Mouse (Mus musculus) CH12.LX (cell line): ENCODE results near the gene Lpar1. TPM values are rescaled to one million over a fixed set of nuclear protein-coding genes. Genes with fewer than 3 reads are reported as not detected.
A peak's percentile ranks its signal among the peaks of the same experiment; 100 is the strongest.

Experiments
- DNase-seq: peaks from one replicate; pipeline ENCODE4 v3.0.0-alpha.2; 2013; ENCODE audit errors: extremely low read depth
- H3K27ac ChIP-seq: 2 replicates; pipeline ENCODE4 v1.5.1; 2012; ENCODE audit warnings: low read depth, mild to moderate bottlenecking, control low read depth, moderate library complexity; ENCODE audit not compliant: insufficient read depth
- H3K27me3 ChIP-seq: replicated peaks from 2 replicates; pipeline ENCODE3; 2012; ENCODE audit warnings: inconsistent platforms
- H3K36me3 ChIP-seq, 2 experiments: replicated peaks in 1 of 2; 2 replicates each; pipeline versions ENCODE3 to v1.6.1; 2012; ENCODE audit warnings: inconsistent platforms in 1 of 2, low read length in 1 of 2, mild to moderate bottlenecking in 1 of 2, mixed read lengths in 1 of 2, moderate library complexity in 1 of 2; ENCODE audit not compliant: control insufficient read depth in 1 of 2, insufficient read depth in 1 of 2
- H3K4me1 ChIP-seq, 2 experiments: 2 replicates each; pipeline ENCODE4 v1.6.1; 2012; ENCODE audit warnings: inconsistent platforms in 1 of 2, moderate library complexity in 1 of 2; ENCODE audit not compliant: insufficient read depth in 2 of 2, control insufficient read depth in 1 of 2
- H3K4me2 ChIP-seq: 2 replicates; pipeline ENCODE4 v1.6.1; 2012; ENCODE audit warnings: low read depth, mild to moderate bottlenecking, control low read depth; ENCODE audit not compliant: poor library complexity, insufficient read depth, severe bottlenecking
- H3K4me3 ChIP-seq, 3 experiments: fragments of 150-350 bp in 1 of 3; sonication (generic) in 1 of 3; replicated peaks in 1 of 3; 2 replicates each; pipeline versions ENCODE3 to v1.5.1; 2011 to 2012; ENCODE audit warnings: low read depth in 2 of 3, low read length in 2 of 3, mild to moderate bottlenecking in 2 of 3, moderate library complexity in 2 of 3, control low read depth in 1 of 3, improper control_type of control experiment in 1 of 3, inconsistent platforms in 1 of 3, mixed read lengths in 1 of 3; ENCODE audit not compliant: poor library complexity in 1 of 3
- H3K79me2 ChIP-seq: replicated peaks from 2 replicates; pipeline ENCODE4 v1.6.1; 2012; ENCODE audit warnings: mild to moderate bottlenecking, moderate library complexity; ENCODE audit not compliant: control insufficient read depth, poor library complexity, insufficient read depth, severe bottlenecking; ENCODE audit errors: extremely low read depth
- H3K9ac ChIP-seq: 2 replicates; pipeline ENCODE4 v1.6.1; 2012; ENCODE audit warnings: low read depth, mild to moderate bottlenecking, control low read depth, moderate library complexity; ENCODE audit not compliant: insufficient read depth
- H3K9me3 ChIP-seq: replicated peaks from 2 replicates; pipeline ENCODE3; 2012; ENCODE audit warnings: low read length, inconsistent platforms, mixed read lengths
- BHLHE40 ChIP-seq: IDR thresholded peaks from 2 replicates; pipeline ENCODE4 v1.6.1; 2011; ENCODE audit warnings: mild to moderate bottlenecking, low read depth, low read length, improper control_type of control experiment
- CHD1 ChIP-seq: IDR thresholded peaks from 2 replicates; pipeline ENCODE4 v1.6.1; 2012; ENCODE audit warnings: low read depth, low read length, improper control_type of control experiment, inconsistent platforms
- CHD2 ChIP-seq: IDR thresholded peaks from 2 replicates; pipeline ENCODE4 v1.6.1; 2011; ENCODE audit warnings: low read length, improper control_type of control experiment
- CTCF ChIP-seq, 2 experiments: IDR thresholded peaks in 1 of 2; conservative IDR thresholded peaks in 1 of 2; 2 replicates each; pipeline ENCODE4 v1.5.1; 2011 to 2012; ENCODE audit warnings: low read depth in 2 of 2, low read length in 2 of 2, improper control_type of control experiment in 1 of 2, inconsistent platforms in 1 of 2, mild to moderate bottlenecking in 1 of 2, moderate library complexity in 1 of 2
- ELF1 ChIP-seq: IDR thresholded peaks from 2 replicates; pipeline ENCODE4 v1.6.1; 2014; ENCODE audit warnings: low read depth, mild to moderate bottlenecking, inconsistent platforms, low read length, improper control_type of control experiment
- EP300 ChIP-seq: IDR thresholded peaks from 2 replicates; pipeline ENCODE4 v1.6.1; 2011; ENCODE audit warnings: low read length, improper control_type of control experiment
- ETS1 ChIP-seq: conservative IDR thresholded peaks from 2 replicates; pipeline ENCODE4 v1.6.1; 2012; ENCODE audit warnings: low read depth, mild to moderate bottlenecking, inconsistent platforms, low read length, improper control_type of control experiment, moderate library complexity
- GABPA ChIP-seq: IDR thresholded peaks from 2 replicates; pipeline ENCODE4 v1.6.1; 2012; ENCODE audit warnings: low read depth, low read length, improper control_type of control experiment, inconsistent platforms; ENCODE audit not compliant: insufficient replicate concordance
- HCFC1 ChIP-seq: IDR thresholded peaks from 2 replicates; pipeline ENCODE4 v1.6.1; 2012; ENCODE audit warnings: low read depth, mild to moderate bottlenecking, inconsistent platforms, low read length, improper control_type of control experiment
- IRF4 ChIP-seq: IDR thresholded peaks from 2 replicates; pipeline ENCODE4 v1.6.1; 2014; ENCODE audit warnings: low read depth, mild to moderate bottlenecking, inconsistent platforms, low read length, improper control_type of control experiment
- JUN ChIP-seq: IDR thresholded peaks from 2 replicates; pipeline ENCODE4 v1.6.1; 2011; ENCODE audit warnings: low read depth, mild to moderate bottlenecking, low read length, improper control_type of control experiment, moderate library complexity; ENCODE audit not compliant: insufficient read depth
- KAT2A ChIP-seq: IDR thresholded peaks from 2 replicates; pipeline ENCODE4 v1.6.1; 2012; ENCODE audit warnings: low read length, improper control_type of control experiment, inconsistent platforms; ENCODE audit not compliant: insufficient replicate concordance
- MAX ChIP-seq: IDR thresholded peaks from 2 replicates; pipeline ENCODE4 v1.6.1; 2011; ENCODE audit warnings: low read length, improper control_type of control experiment
- MAZ ChIP-seq: IDR thresholded peaks from 2 replicates; pipeline ENCODE4 v1.6.1; 2012; ENCODE audit warnings: low read depth, mild to moderate bottlenecking, inconsistent platforms, low read length, improper control_type of control experiment, moderate library complexity
- MEF2A ChIP-seq: IDR thresholded peaks from 2 replicates; pipeline ENCODE4 v1.6.1; 2014; ENCODE audit warnings: low read depth, mild to moderate bottlenecking, inconsistent platforms, low read length, improper control_type of control experiment, borderline replicate concordance
- NRF1 ChIP-seq: IDR thresholded peaks from 2 replicates; pipeline ENCODE4 v1.6.1; 2014; ENCODE audit warnings: low read depth, mild to moderate bottlenecking, inconsistent platforms, low read length, improper control_type of control experiment, moderate library complexity
- RAD21 ChIP-seq: IDR thresholded peaks from 2 replicates; pipeline ENCODE4 v1.6.1; 2011; ENCODE audit warnings: low read depth, mild to moderate bottlenecking, low read length, improper control_type of control experiment, moderate library complexity
- RCOR1 ChIP-seq: conservative IDR thresholded peaks from 2 replicates; pipeline ENCODE4 v1.6.1; 2012; ENCODE audit warnings: low read depth, mild to moderate bottlenecking, inconsistent platforms, low read length, improper control_type of control experiment
- TBP ChIP-seq: conservative IDR thresholded peaks from 2 replicates; pipeline ENCODE4 v1.6.1; 2011; ENCODE audit warnings: low read depth, low read length, improper control_type of control experiment
- TCF12 ChIP-seq: IDR thresholded peaks from 2 replicates; pipeline ENCODE4 v1.6.1; 2014; ENCODE audit warnings: low read depth, mild to moderate bottlenecking, inconsistent platforms, low read length, improper control_type of control experiment
- UBTF ChIP-seq: IDR thresholded peaks from 2 replicates; pipeline ENCODE4 v1.6.1; 2012; ENCODE audit warnings: low read depth, mild to moderate bottlenecking, inconsistent platforms, low read length, improper control_type of control experiment, moderate library complexity
- ZC3H11A ChIP-seq: IDR thresholded peaks from 2 replicates; pipeline ENCODE4 v1.6.1; 2012; ENCODE audit warnings: low read depth, mild to moderate bottlenecking, inconsistent platforms, low read length, improper control_type of control experiment
- ZKSCAN1 ChIP-seq: IDR thresholded peaks from 2 replicates; pipeline ENCODE4 v1.6.1; 2012; ENCODE audit warnings: low read depth, inconsistent platforms, low read length, improper control_type of control experiment, borderline replicate concordance
- ZMIZ1 ChIP-seq: IDR thresholded peaks from 2 replicates; pipeline ENCODE4 v1.6.1; 2012; ENCODE audit warnings: low read depth, mild to moderate bottlenecking, inconsistent platforms, low read length, improper control_type of control experiment
- ZNF384 ChIP-seq: IDR thresholded peaks from 2 replicates; pipeline ENCODE4 v1.6.1; 2012; ENCODE audit warnings: low read depth, low read length, improper control_type of control experiment, inconsistent platforms
- dilution Hi-C: fragments of 300-500 bp; cut with MboI; formaldehyde crosslinking; loops from 2 replicates; pipeline ENCODE4 v1.14.3; 2020; ENCODE audit warnings: low sequenced_read_pairs; ENCODE audit not compliant: extremely low pct_unique_long_range_greater_than_20kb, extremely low pct_ligation_motif_present
- in situ Hi-C: fragments of 300-500 bp; cut with MboI; formaldehyde crosslinking; loops from 3 replicates; pipeline ENCODE4 v1.14.3; 2019; ENCODE audit warnings: low sequenced_read_pairs, low pct_ligation_motif_present, low pct_unique_long_range_greater_than_20kb, mixed read lengths
- polyA plus RNA-seq: library from polyadenylated mRNA; unstranded; fragments of >175 nt; gene quantifications from 2 replicates; pipeline ENCODE4 v1.2.1, GENCODE M21; 2012; ENCODE audit warnings: low read depth; ENCODE audit not compliant: insufficient read length
- total RNA-seq, 2 experiments: library from RNA; depleted of rRNA; stranded (reverse); fragments of 300-350 nt in 1 of 2; fragments of >200 nt in 1 of 2; gene quantifications; 2 replicates each; pipeline ENCODE4 v1.2.3; 2012 to 2014

Lpar1 gene
- total and polyA plus RNA-seq, 3 experiments = 0.04 TPM; not detected in 2

GRCm38 (mm10) chr4:58490374-58490773 lies 63.3 kb downstream of the Lpar1 start:
- TF ChIP-seq EP300 (no peak), HCFC1 (no peak), ELF1 (no peak), ZNF384 (no peak), TBP (no peak), BHLHE40 (no peak), TCF12 (no peak), MEF2A (no peak)

GRCm38 (mm10) chr4:58478564-58478963 lies 75.1 kb downstream of the Lpar1 start:
- no peak overlapping the region for H3K9ac ChIP-seq
- H3K4me1 ChIP-seq = no peaks in the 10 kb centered on the region
- dilution Hi-C loops (no loop called here), in situ Hi-C loops (no loop called here)
- DNase-seq = no peak
- H3K4me3 ChIP-seq = no peak overlapping the region
- no peaks in the 10 kb centered on the region for H3K79me2 ChIP-seq
- H3K27ac ChIP-seq = no peak overlapping the region
- no peaks in the 10 kb centered on the region for H3K27me3 ChIP-seq
- H3K36me3 ChIP-seq = no peaks in the 10 kb centered on the region
- no peak for TF ChIP-seq CHD1
- no peak for TF ChIP-seq RAD21
- TF ChIP-seq RCOR1 = no peak
- no peak for TF ChIP-seq TBP
- TF ChIP-seq CHD2 = no peak
- no peak for TF ChIP-seq IRF4
- no peaks in the 10 kb centered on the region for H3K9me3 ChIP-seq
- H3K4me2 ChIP-seq = no peak overlapping the region

More at GRCm38 (mm10) chr4:58490374-58490773, 63.3 kb downstream of the Lpar1 start:
- Histone ChIP-seq H3K4me1 (no peaks in the 10 kb centered on the region), H3K79me2 (no peaks in the 10 kb centered on the region), H3K36me3 (no peaks in the 10 kb centered on the region), H3K9me3 (no peaks in the 10 kb centered on the region), H3K4me2 (peak overlapping the region; percentile 21; the same call in 1 of the 2 replicates), H3K27ac (no peak overlapping the region), H3K4me3 (no peak overlapping the region), H3K9ac (no peak overlapping the region), H3K27me3 (no peaks in the 10 kb centered on the region)
- no peak for DNase-seq
- in situ Hi-C loops = no loop called here
- dilution Hi-C loops = no loop called here

GRCm38 (mm10) chr4:58477691-58478090 lies 76.0 kb downstream of the Lpar1 start:
- no peak overlapping the region for H3K27ac ChIP-seq
- dilution Hi-C loops (no loop called here), in situ Hi-C loops (no loop called here)
- no peak overlapping the region for H3K4me3 ChIP-seq
- DNase-seq = no peak
- H3K9me3 ChIP-seq = no peaks in the 10 kb centered on the region
- H3K27me3 ChIP-seq = no peaks in the 10 kb centered on the region
- H3K79me2 ChIP-seq = no peaks in the 10 kb centered on the region
- TF ChIP-seq JUN (no peak), BHLHE40 (no peak), ZNF384 (no peak), CHD2 (no peak), GABPA (no peak), ETS1 (no peak), ZMIZ1 (no peak), TCF12 (no peak), MAZ (no peak), RCOR1 (no peak), UBTF (no peak), ZKSCAN1 (no peak), TBP (no peak), KAT2A (no peak), ZC3H11A (no peak), NRF1 (no peak), HCFC1 (no peak), MAX (no peak), CTCF (conservative IDR thresholded peaks at IDR 0.05 in 1 of 2, IDR thresholded peaks at IDR 0.05 in 1 of 2; ENCODE audit: low read depth in 2 of 2, low read length in 2 of 2) (no peak)
- H3K36me3 ChIP-seq = no peaks in the 10 kb centered on the region
- no peak overlapping the region for H3K9ac ChIP-seq
- no peaks in the 10 kb centered on the region for H3K4me1 ChIP-seq
- H3K4me2 ChIP-seq = no peak overlapping the region
